Mouse (Mus musculus): ENCODE measurements around the gene 2310011J03Rik.

- TF ChIP-seq CEBPB (IDR thresholded peaks at IDR 0.05; ENCODE audit: insufficient read depth, poor library complexity, severe bottlenecking) (no peak), TCF3 (IDR thresholded peaks at IDR 0.05; ENCODE audit: insufficient read length, low read depth) (no peak), POLR2A (IDR thresholded peaks at IDR 0.05; ENCODE audit: insufficient read length, low read depth) (peak; percentile 53), E2F4 (IDR thresholded peaks at IDR 0.05; ENCODE audit: insufficient read depth) (no peak), TCF12 (IDR thresholded peaks at IDR 0.05; ENCODE audit: insufficient read depth, poor library complexity, severe bottlenecking) (no peak), USF1 (IDR thresholded peaks at IDR 0.05; ENCODE audit: low read depth) (no peak), POLR2AphosphoS2 (IDR thresholded peaks at IDR 0.05; ENCODE audit: insufficient read length, low read depth) (peak; percentile 54)
Observed at GRCm38 (mm10) chr10:80323261-80324119, 3.2 kb upstream of the 2310011J03Rik start.
